Mouse (Mus musculus): ENCODE results near the gene Gm20696. TPM values are rescaled to one million over a fixed set of nuclear protein-coding genes. Genes with fewer than 3 reads are reported as not detected.

The Gm20696 gene
- polyA plus RNA-seq, 1 experiment = 1.8 TPM

DNA sequence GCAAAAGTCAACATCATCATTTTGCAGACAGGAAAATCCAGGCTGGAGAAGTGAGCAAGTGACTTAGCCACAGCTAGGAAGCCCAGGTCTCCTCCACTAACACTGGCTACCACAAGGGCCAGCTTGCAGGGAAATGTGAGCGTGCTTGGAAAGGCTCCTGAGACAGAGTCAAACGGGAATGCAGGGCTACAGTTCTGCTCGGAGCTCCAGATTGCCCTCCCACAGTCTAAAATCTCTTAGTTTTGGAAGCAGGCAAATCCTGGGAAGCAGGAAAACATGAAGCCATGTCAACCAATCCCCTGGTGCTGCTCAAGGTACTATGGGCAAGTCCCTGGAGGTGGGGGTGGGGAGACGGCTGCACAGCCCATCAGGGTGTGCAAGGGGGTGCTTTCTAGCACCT is 219.2 kb downstream of the Gm20696 start:
- DNase-seq (ENCODE audit: low read depth) = no peak
- no peak for TF ChIP-seq POLR2A (IDR thresholded peaks at IDR 0.05; ENCODE audit: borderline replicate concordance, extremely low read depth, insufficient read depth, insufficient read length, poor library complexity, severe bottlenecking)
- no peak for TF ChIP-seq CTCF (IDR thresholded peaks at IDR 0.05; ENCODE audit: borderline replicate concordance, extremely low read depth, insufficient read depth, insufficient read length)

DNA sequence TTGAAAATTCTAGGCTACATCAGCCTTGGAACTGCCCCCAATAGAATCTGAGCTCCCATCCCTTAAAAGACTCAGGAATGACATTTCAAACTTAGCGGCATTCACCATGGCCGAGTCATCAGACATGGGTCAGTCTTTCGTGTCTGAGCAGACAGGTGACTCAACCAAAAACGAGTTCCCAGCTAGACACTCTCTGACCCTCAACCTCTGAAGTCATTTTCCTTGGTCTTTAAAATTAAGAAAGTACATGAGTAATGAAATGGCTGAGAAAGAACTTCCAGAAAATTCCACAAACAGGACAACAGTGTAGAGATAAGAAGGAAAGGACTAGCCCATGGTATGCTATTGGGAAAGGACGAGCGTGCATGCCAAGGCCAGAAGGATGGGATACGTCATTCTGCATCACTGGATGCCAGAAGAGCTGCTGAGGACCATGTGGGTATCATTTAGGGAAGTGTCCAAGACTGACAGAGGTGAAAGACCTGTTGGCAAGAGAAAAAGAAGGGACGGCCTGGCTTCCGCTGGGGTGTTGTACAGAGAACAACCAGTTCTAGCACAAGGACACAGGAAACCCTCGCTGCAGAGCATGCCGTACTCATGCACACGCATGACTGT is 219.7 kb downstream of the Gm20696 start:
- TF ChIP-seq CTCF (IDR thresholded peaks at IDR 0.05; ENCODE audit: borderline replicate concordance, extremely low read depth, insufficient read depth, insufficient read length) = no peak
- no peak for TF ChIP-seq POLR2A (IDR thresholded peaks at IDR 0.05; ENCODE audit: borderline replicate concordance, extremely low read depth, insufficient read depth, insufficient read length, poor library complexity, severe bottlenecking)

DNA sequence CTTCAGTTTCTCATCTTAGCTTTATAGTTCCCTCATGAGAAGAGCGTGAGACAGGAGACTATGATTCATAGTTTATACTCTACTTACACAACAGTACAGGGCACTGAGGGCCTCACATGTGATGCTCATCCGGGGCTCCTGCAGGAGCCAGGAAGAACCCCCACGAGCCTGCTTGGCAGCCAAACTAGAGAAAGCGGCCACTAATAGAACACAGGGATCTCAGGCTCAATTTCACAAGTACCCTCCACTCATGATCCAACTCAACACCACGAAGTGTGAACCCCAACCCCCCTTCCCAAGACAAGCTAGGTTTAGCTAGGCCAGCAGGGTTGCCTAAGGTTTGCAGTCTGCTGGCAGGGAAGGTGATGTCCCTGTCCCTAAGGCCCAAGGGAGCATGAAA is 223.1 kb downstream of the Gm20696 start:
- DNase-seq (ENCODE audit: low read depth) = no peak
- TF ChIP-seq POLR2A (IDR thresholded peaks at IDR 0.05; ENCODE audit: borderline replicate concordance, extremely low read depth, insufficient read depth, insufficient read length, poor library complexity, severe bottlenecking) = no peak

More for the DNA sequence above, 219.7 kb downstream of the Gm20696 start:
- DNase-seq (ENCODE audit: low read depth) = no peak

DNA sequence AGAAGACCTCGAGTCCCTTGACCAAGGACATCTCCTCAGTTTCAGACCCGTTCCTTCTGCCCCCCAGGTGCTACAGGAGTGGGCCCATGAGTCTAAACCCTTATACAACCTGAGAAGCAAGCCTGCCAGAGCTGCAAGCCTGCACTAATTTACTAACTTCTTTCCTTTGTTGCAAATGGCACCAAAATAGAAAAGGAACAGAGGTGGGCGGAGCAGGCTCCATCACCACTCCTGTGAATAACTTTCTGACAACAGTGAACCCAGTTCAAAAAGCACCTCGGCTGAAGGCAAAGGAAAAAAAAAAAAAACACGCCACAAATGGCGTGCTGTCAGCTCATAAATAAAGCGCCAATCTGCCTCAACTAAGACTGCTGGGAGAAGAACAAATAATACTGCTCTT is 225.5 kb downstream of the Gm20696 start:
- TF ChIP-seq CTCF (IDR thresholded peaks at IDR 0.05; ENCODE audit: borderline replicate concordance, extremely low read depth, insufficient read depth, insufficient read length) (no peak), POLR2A (IDR thresholded peaks at IDR 0.05; ENCODE audit: borderline replicate concordance, extremely low read depth, insufficient read depth, insufficient read length, poor library complexity, severe bottlenecking) (no peak)
- no peak for DNase-seq (ENCODE audit: low read depth)

DNA sequence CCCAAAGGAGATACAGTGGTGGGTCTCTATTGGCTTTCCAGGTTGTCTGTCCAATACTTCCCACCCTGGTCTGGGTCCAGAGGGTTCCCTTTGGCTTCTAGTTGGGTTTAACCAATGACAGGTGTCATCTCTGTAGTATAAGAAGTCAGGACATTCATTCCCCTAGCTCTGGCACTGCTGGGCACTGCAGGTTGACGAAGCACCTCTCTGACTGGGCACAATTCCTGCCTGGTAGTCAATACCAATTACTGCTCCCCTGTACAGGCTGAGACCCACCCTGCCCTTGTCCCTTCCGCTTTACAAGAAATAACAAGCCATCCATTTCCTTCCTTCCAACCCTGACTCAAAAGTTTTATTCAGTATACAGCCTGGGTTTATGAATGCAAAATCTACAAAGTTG is 226.0 kb downstream of the Gm20696 start:
- DNase-seq (ENCODE audit: low read depth) = no peak
- TF ChIP-seq CTCF (IDR thresholded peaks at IDR 0.05; ENCODE audit: borderline replicate concordance, extremely low read depth, insufficient read depth, insufficient read length) = no peak
- TF ChIP-seq POLR2A (IDR thresholded peaks at IDR 0.05; ENCODE audit: borderline replicate concordance, extremely low read depth, insufficient read depth, insufficient read length, poor library complexity, severe bottlenecking) = no peak

DNA sequence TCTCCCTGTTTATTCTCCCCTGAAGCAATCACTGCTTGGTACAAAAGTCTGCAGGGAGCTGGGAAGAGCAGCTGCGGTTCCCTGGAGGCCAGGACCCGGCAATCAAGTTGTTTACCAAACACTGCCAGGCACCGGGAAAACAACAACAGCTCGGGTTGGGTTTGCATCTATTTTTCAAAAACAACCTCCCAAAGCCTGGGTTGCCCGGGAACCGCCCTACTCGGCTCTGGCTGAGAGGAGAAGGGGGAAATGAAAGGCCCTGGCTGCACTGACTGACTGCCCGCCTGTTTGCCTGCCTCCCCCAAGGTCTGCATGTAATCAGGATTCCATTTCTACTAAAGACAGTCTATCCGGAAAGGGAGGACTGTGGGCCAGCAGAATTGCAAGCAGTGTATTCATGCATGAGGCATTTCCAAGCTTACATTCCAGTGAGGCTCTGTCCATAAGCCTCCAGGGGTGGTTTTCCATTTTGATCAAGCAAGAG is 226.7 kb downstream of the Gm20696 start:
- DNase-seq (ENCODE audit: low read depth) = peak; percentile 78
- TF ChIP-seq POLR2A (IDR thresholded peaks at IDR 0.05; ENCODE audit: borderline replicate concordance, extremely low read depth, insufficient read depth, insufficient read length, poor library complexity, severe bottlenecking) (no peak), CTCF (IDR thresholded peaks at IDR 0.05; ENCODE audit: borderline replicate concordance, extremely low read depth, insufficient read depth, insufficient read length) (no peak)

DNA sequence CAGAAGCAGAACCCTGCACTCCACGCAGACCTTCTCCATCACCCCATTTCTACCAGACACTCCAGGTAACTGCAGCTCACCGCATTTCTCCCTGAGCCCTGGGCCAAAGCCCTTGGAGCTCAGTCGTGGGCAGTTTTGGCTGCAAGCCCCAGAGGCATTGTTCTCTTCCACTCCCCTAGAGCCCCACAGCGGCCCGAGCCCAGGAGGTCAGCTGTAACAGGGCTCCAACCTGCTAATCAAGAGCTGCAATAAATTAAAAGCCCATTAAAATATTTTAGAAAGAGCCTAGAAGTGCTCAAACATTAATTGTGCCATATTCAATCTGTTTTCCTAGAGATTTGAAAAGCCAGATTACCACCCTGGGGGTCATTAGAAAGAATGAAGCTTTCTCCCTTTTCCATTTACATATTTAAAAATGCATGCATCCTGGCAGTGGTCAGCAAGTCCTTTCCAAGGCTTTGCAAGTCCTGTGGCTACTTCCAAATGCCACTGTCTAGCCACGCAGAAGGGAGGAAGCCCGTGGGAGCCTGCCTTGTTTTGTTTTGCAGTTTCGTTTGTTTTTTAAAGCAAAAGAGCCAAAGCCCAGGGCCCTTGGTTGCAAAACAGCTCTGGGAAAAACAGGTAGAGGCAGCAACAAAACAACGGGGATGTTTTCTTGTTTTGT is 227.3 kb downstream of the Gm20696 start:
- TF ChIP-seq CTCF (IDR thresholded peaks at IDR 0.05; ENCODE audit: borderline replicate concordance, extremely low read depth, insufficient read depth, insufficient read length) (no peak), POLR2A (IDR thresholded peaks at IDR 0.05; ENCODE audit: borderline replicate concordance, extremely low read depth, insufficient read depth, insufficient read length, poor library complexity, severe bottlenecking) (no peak)
- peak; percentile 61 for DNase-seq (ENCODE audit: low read depth)

DNA sequence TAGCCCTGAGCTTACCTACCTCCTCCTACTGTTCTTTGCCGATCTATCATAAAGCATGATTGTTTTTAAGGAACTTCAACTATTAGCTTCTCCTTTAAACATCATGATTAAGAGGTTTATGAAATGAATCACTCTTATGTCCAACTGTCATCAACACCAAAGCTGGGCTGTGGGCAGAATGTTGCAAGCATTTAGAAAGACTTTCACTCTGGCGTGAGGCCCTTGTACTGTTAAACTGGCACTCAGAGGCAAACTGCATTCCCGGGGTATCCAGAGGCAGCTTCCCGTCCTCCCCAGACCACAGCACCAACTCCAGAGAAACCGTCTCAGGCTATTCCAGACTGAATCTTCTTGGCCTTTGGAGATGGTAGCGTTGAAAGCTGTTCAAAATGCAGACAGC is 230.2 kb downstream of the Gm20696 start:
- no peak for DNase-seq (ENCODE audit: low read depth)
- no peak for TF ChIP-seq CTCF (IDR thresholded peaks at IDR 0.05; ENCODE audit: borderline replicate concordance, extremely low read depth, insufficient read depth, insufficient read length)
- TF ChIP-seq POLR2A (IDR thresholded peaks at IDR 0.05; ENCODE audit: borderline replicate concordance, extremely low read depth, insufficient read depth, insufficient read length, poor library complexity, severe bottlenecking) = no peak

DNA sequence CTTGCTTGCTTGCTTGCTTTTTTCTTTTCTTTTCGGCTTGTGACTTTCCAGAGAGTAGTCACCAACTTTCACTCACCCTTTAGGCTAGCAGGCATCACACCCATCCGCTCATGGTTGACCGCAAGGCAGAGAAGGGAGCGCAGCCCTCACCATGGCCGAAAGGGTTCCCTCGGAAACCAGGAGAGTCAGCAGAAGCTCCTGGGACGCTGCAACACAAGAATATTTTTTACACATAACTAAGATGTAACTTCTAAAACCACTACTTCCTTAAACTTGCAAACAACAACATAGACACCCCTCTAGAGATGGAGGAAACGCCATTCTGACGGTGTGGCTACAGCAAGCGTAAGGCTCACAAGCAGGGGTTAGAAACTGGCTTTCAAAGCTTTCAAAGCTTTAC is 231.5 kb downstream of the Gm20696 start:
- TF ChIP-seq POLR2A (IDR thresholded peaks at IDR 0.05; ENCODE audit: borderline replicate concordance, extremely low read depth, insufficient read depth, insufficient read length, poor library complexity, severe bottlenecking) = no peak
- TF ChIP-seq CTCF (IDR thresholded peaks at IDR 0.05; ENCODE audit: borderline replicate concordance, extremely low read depth, insufficient read depth, insufficient read length) = no peak
- no peak for DNase-seq (ENCODE audit: low read depth)

DNA sequence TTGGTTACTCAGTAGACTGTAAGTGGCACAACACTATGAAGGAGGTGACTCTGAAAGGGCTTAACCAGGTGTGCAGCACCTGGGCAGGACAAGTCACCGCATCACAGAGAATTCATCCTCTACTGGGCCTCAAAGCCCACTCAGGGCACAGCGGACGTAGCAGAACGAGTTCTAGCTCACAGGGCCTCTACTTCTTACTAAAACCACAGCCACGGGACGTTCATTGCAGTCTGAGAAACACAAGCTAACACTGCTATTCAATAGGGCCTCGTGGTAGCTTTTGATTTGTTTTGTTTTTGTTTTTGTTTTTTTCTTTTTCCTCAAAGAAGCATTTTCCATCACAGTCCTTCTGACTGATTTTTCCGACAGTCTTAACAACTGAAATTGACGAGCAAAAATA is 233.6 kb downstream of the Gm20696 start:
- no peak for TF ChIP-seq CTCF (IDR thresholded peaks at IDR 0.05; ENCODE audit: borderline replicate concordance, extremely low read depth, insufficient read depth, insufficient read length)
- no peak for TF ChIP-seq POLR2A (IDR thresholded peaks at IDR 0.05; ENCODE audit: borderline replicate concordance, extremely low read depth, insufficient read depth, insufficient read length, poor library complexity, severe bottlenecking)
- no peak for DNase-seq (ENCODE audit: low read depth)

DNA sequence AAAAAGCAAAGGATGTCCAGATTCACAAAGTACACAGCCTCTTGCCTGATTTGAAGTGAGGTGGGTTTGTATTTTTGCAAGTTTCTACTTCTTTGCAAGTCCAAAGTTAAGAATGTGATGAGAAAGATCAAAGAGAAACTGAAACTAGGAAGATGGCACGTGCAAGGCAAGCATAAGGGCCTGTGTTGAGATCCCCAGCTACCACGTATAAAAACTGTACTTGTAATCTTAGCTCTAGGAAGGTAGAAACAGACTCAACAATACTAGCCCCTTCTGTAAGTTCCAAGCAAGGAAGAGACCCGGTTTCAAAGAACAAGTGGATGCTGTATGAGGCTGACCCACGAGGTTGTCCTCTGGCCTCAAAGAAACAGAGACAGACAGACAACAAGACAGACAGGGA is 234.7 kb downstream of the Gm20696 start:
- DNase-seq (ENCODE audit: low read depth) = no peak
- TF ChIP-seq CTCF (IDR thresholded peaks at IDR 0.05; ENCODE audit: borderline replicate concordance, extremely low read depth, insufficient read depth, insufficient read length) (no peak), POLR2A (IDR thresholded peaks at IDR 0.05; ENCODE audit: borderline replicate concordance, extremely low read depth, insufficient read depth, insufficient read length, poor library complexity, severe bottlenecking) (no peak)

DNA sequence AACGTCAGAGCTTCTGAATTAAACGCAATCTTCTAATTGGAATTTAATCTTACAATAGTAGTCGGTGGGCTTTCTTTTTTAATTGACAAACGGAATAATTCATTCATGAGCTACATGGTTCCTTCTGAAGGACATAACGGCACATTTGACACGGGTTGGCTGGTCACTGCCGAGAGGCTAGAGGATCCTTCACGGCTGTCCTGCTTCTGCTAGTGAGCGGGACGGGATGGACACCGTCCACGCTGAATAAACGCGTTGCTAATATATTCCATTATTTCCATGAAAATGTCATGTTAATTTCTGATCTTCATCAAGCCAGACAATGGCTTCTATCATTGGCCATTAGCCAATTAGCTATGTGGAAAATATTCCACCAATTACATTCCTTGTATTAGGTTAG is 236.0 kb downstream of the Gm20696 start:
- no peak for DNase-seq (ENCODE audit: low read depth)
- TF ChIP-seq CTCF (IDR thresholded peaks at IDR 0.05; ENCODE audit: borderline replicate concordance, extremely low read depth, insufficient read depth, insufficient read length) (no peak), POLR2A (IDR thresholded peaks at IDR 0.05; ENCODE audit: borderline replicate concordance, extremely low read depth, insufficient read depth, insufficient read length, poor library complexity, severe bottlenecking) (no peak)

Data from brain, embryonic 14.5 days (tissue).